ENCODE assay signal across 29 mouse cellular contexts in genomic region chr2:129561796-129562195, GRCm38 (mm10). TPM values are rescaled to one million over a fixed set of nuclear protein-coding genes. Genes with fewer than 3 reads are reported as not detected.
DNase-seq lines count a peak whose midpoint lies in the region; ATAC-seq and TF ChIP-seq lines count a peak whose summit lies in the region.
"Had no signal": no experiment of that assay in that cellular context is flagged by ENCODE, and none has a peak within 500 bp of the region (broad histone marks: within the 10 kb centered on the region; RNA-seq: fewer than 3 reads in every experiment).

No protein-coding gene starts in this region.

- no peak overlapping the region for H3K9ac ChIP-seq in forebrain, postnatal 0 days
- no peak overlapping the region for H3K9ac ChIP-seq in forebrain, embryonic 16.5 days (replicated peaks; ENCODE audit: low read depth, low read length)
- H3K9ac ChIP-seq: forebrain, embryonic 12.5 days; hindbrain, embryonic 13.5 days; kidney, embryonic 15.5 days; limb, embryonic 12.5 days; liver, postnatal 0 days; midbrain, embryonic 15.5 days; neural tube, embryonic 12.5 days; stomach, embryonic 15.5 days had no signal

- intact Hi-C loops in left cerebral cortex, postnatal 14 days (cut with DNase I), result no loop called here
- intact Hi-C loops in heart, postnatal 36 days (cut with DNase I), result no loop called here

- peak; percentile 33 for DNase-seq in forebrain, postnatal 0 days
- peak; percentile 58 to 85 for DNase-seq in left cerebral cortex, postnatal 14 days (ENCODE audit: low spot score in 2 of 2)
- no peak for DNase-seq in left cerebral cortex, adult 8-10 months (ENCODE audit: low spot score in 2 of 2)
- peak; percentile 41 for DNase-seq in brain, embryonic 14.5 days (ENCODE audit: low read depth)
- DNase-seq in right cerebral cortex, postnatal 14 days, result peak; percentile 31
- no peak for DNase-seq in heart, postnatal 36 days
- DNase-seq: adrenal gland, postnatal 25 days; cerebellum, adult 11 months; cerebellum, postnatal 14 days; gastrocnemius, adult 2 months; kidney, adult 11 months; kidney, postnatal 4 days; liver, postnatal 0 days had no signal

- 38% methylated on average over 3 of the region's 3 CpGs for WGBS in forebrain, postnatal 0 days
- 56% methylated on average over 3 of the region's 3 CpGs for WGBS in forebrain, embryonic 16.5 days

- H3K4me2 ChIP-seq in forebrain, postnatal 0 days (ENCODE audit: low read depth), result no peak overlapping the region
- H3K4me2 ChIP-seq in forebrain, embryonic 16.5 days (ENCODE audit: low read length), result no peak overlapping the region
- H3K4me2 ChIP-seq: forebrain, embryonic 12.5 days; hindbrain, embryonic 13.5 days; kidney, embryonic 15.5 days; limb, embryonic 12.5 days; liver, embryonic 11.5 days; midbrain, embryonic 15.5 days; neural tube, embryonic 12.5 days; stomach, embryonic 15.5 days had no signal

- no peak for ATAC-seq in forebrain, postnatal 0 days
- ATAC-seq in forebrain, embryonic 16.5 days, result no peak
- ATAC-seq: CD4-positive, CD25-positive, alpha-beta regulatory T cell, adult 4 months; liver, postnatal 0 days; lung, postnatal 0 days; midbrain, embryonic 15.5 days had no signal

- H3K4me1 ChIP-seq in forebrain, postnatal 0 days (ENCODE audit: insufficient read depth), result peaks cover 19% of the 10 kb centered on the region
- peaks cover 4% of the 10 kb centered on the region; the same call in 1 of the 2 replicates for H3K4me1 ChIP-seq in forebrain, embryonic 16.5 days (replicated peaks; ENCODE audit: control insufficient read depth, insufficient read depth, low read length)
- H3K4me1 ChIP-seq: neural tube, embryonic 12.5 days; stomach, embryonic 15.5 days had no signal

- H3K36me3 ChIP-seq in forebrain, postnatal 0 days (ENCODE audit: insufficient read depth), result no peaks in the 10 kb centered on the region
- H3K36me3 ChIP-seq in forebrain, embryonic 16.5 days (ENCODE audit: control insufficient read depth, insufficient read depth), result no peaks in the 10 kb centered on the region
- H3K36me3 ChIP-seq: forebrain, embryonic 12.5 days; hindbrain, embryonic 13.5 days; kidney, embryonic 15.5 days; limb, embryonic 12.5 days; midbrain, embryonic 15.5 days; neural tube, embryonic 12.5 days; stomach, embryonic 15.5 days had no signal

- H3K4me3 ChIP-seq in forebrain, postnatal 0 days (ENCODE audit: low read depth, low read length), result no peak overlapping the region
- no peak overlapping the region for H3K4me3 ChIP-seq in forebrain, embryonic 16.5 days (replicated peaks; ENCODE audit: low read length)
- H3K4me3 ChIP-seq: forebrain, embryonic 12.5 days; gastrocnemius, adult 2 months; hindbrain, embryonic 13.5 days; kidney, embryonic 15.5 days; limb, embryonic 12.5 days; midbrain, embryonic 15.5 days; neural tube, embryonic 12.5 days; stomach, embryonic 15.5 days had no signal

- H3K27me3 ChIP-seq in forebrain, postnatal 0 days (ENCODE audit: insufficient read depth, low read length), result no peaks in the 10 kb centered on the region
- H3K27me3 ChIP-seq in forebrain, embryonic 16.5 days (replicated peaks; ENCODE audit: control insufficient read depth, insufficient read depth, low read length), result no peaks in the 10 kb centered on the region
- H3K27me3 ChIP-seq: forebrain, embryonic 12.5 days; kidney, embryonic 15.5 days; midbrain, embryonic 15.5 days; neural tube, embryonic 12.5 days; stomach, embryonic 15.5 days had no signal

- H3K9me3 ChIP-seq in forebrain, postnatal 0 days (ENCODE audit: low read length), result no peaks in the 10 kb centered on the region
- no peaks in the 10 kb centered on the region for H3K9me3 ChIP-seq in forebrain, embryonic 16.5 days (ENCODE audit: control insufficient read depth, low read length)
- H3K9me3 ChIP-seq: forebrain, embryonic 12.5 days; hindbrain, embryonic 13.5 days; kidney, embryonic 15.5 days; limb, embryonic 12.5 days; midbrain, embryonic 15.5 days; neural tube, embryonic 12.5 days; stomach, embryonic 15.5 days had no signal

- no peak overlapping the region for H3K27ac ChIP-seq in forebrain, postnatal 0 days (ENCODE audit: low read depth, low read length)
- no peak overlapping the region for H3K27ac ChIP-seq in forebrain, embryonic 16.5 days (ENCODE audit: low read length)
- H3K27ac ChIP-seq: forebrain, embryonic 12.5 days; gastrocnemius, adult 2 months; hindbrain, embryonic 13.5 days; kidney, embryonic 15.5 days; limb, embryonic 12.5 days; macrophage; midbrain, embryonic 15.5 days; neural tube, embryonic 12.5 days; stomach, embryonic 15.5 days had no signal

- no peak for TF ChIP-seq POLR2A in brain, embryonic 14.5 days (IDR thresholded peaks at IDR 0.05; ENCODE audit: borderline replicate concordance, extremely low read depth, insufficient read depth, insufficient read length, poor library complexity, severe bottlenecking)

- no peak for TF ChIP-seq CTCF in forebrain, postnatal 0 days (IDR thresholded peaks at IDR 0.05; ENCODE audit: low read depth)
- no peak for TF ChIP-seq CTCF in brain, embryonic 14.5 days (IDR thresholded peaks at IDR 0.05; ENCODE audit: borderline replicate concordance, extremely low read depth, insufficient read depth, insufficient read length)

RNA-seq across cellular contexts. Expression of gene F830045P16Rik, which starts 25.4 kb away (rescaled TPM):
- total RNA-seq in forebrain, postnatal 0 days (2014; rRNA removed), result not detected in 2 replicates
- not detected in 2 replicates for polyA plus RNA-seq in forebrain, postnatal 0 days (2015; fragmentation: Nextera tagmentation; extraction: Ambion mirVana)
- polyA plus RNA-seq in forebrain, embryonic 16.5 days (2015; fragmentation: Nextera tagmentation; extraction: Ambion mirVana), result not detected in 2 replicates
- total RNA-seq in left cerebral cortex, postnatal 14 days (2021), result under 1 TPM in 1 of 2 experiments, not detected in 1; 0.34 TPM
- 1 to 10 TPM in 2 of 4 experiments, under 1 TPM in 2; 0.73 to 1.4 (median 1.1) TPM for total RNA-seq in left cerebral cortex, adult 8-10 months (2022)
- polyA plus RNA-seq in brain, embryonic 14.5 days (2012; rRNA removed), result not detected in 2 replicates
- total RNA-seq in heart, postnatal 36 days (2021), result under 1 TPM; 0.14 to 0.19 TPM
- total RNA-seq: adrenal gland, postnatal 25 days; gastrocnemius, adult 2 months; heart, postnatal 25 days had no signal
- polyA plus RNA-seq: CD4-positive, CD25-positive, alpha-beta regulatory T cell, adult 4 months; embryonic facial prominence, embryonic 11.5 days; forebrain, embryonic 12.5 days; heart, embryonic 14.5 days; hindbrain, embryonic 13.5 days; limb, embryonic 12.5 days; liver, embryonic 11.5 days; liver, postnatal 0 days; lung, postnatal 0 days; midbrain, embryonic 15.5 days; neural tube, embryonic 12.5 days; thymus, postnatal 0 days had no signal

RNA-seq across cellular contexts. Expression of gene Sirpa, which starts 30.8 kb away (rescaled TPM):
- 94.1 and 118 TPM in 2 replicates for total RNA-seq in forebrain, postnatal 0 days (2014; rRNA removed)
- polyA plus RNA-seq in forebrain, postnatal 0 days (2015; fragmentation: Nextera tagmentation; extraction: Ambion mirVana), result 41.4 and 61.8 TPM in 2 replicates
- 30.2 and 34.8 TPM in 2 replicates for polyA plus RNA-seq in forebrain, embryonic 16.5 days (2015; fragmentation: Nextera tagmentation; extraction: Ambion mirVana)
- total RNA-seq in left cerebral cortex, postnatal 14 days (2021), result 100 to 1,000 TPM; 371 to 377 TPM
- total RNA-seq in left cerebral cortex, adult 8-10 months (2022), result 100 to 1,000 TPM; 366 to 392 (median 382) TPM
- polyA plus RNA-seq in brain, embryonic 14.5 days (2012; rRNA removed), result 36.2 and 44.6 TPM in 2 replicates
- total RNA-seq in heart, postnatal 36 days (2021), result 10 to 100 TPM; 27.0 to 32.2 TPM

Comparison
In these comparisons a context has a peak if more than half of its experiments do, and no peak if none do; other contexts are left out.
1. DNase-seq: peak in forebrain, postnatal 0 days (single experiment), left cerebral cortex, postnatal 14 days (2 of 2), brain, embryonic 14.5 days (single experiment) and right cerebral cortex, postnatal 14 days (single experiment); none in left cerebral cortex, adult 8-10 months (0 of 2) and heart, postnatal 36 days (0 of 2).